Mouse (Mus musculus): ENCODE results near the gene Krt31. TPM values are rescaled to one million over a fixed set of nuclear protein-coding genes. Genes with fewer than 3 reads are reported as not detected.

Krt31 gene
- polyA plus RNA-seq (2021; fragmentation: Nextera tagmentation) = 0.16 TPM in 1 of 2 replicates, not detected in the other
- long read RNA-seq, experiment 1 = 0 reads
- long read RNA-seq, experiment 2 = 0 reads

GRCm38 (mm10) chr11:100050451-100050850 lies at the start of gene Krt31:
Krt31 (minus strand) TSS chr11:100050551.

GRCm38 (mm10) chr11:100096141-100096540 lies 45.8 kb upstream of the Krt31 start, which contains the start of gene Krt35:
Krt35 (minus strand) TSS chr11:100096241.

GRCm38 (mm10) chr11:100087861-100088260 lies 37.5 kb upstream of the Krt31 start, which contains the start of gene Krt32:
Krt32 (minus strand) TSS chr11:100088226.

GRCm38 (mm10) chr11:100041454-100041853 lies 8.9 kb downstream of the Krt31 start, which contains the start of gene Krt34:
Krt34 (minus strand) TSS chr11:100041554.

GRCm38 (mm10) chr11:100029768-100030167 lies 20.6 kb downstream of the Krt31 start, which contains the start of gene Krt33b:
Krt33b (minus strand) TSS chr11:100029868.

GRCm38 (mm10) chr11:100016112-100016511 lies 34.2 kb downstream of the Krt31 start, which contains the start of gene Krt33a:
Krt33a (minus strand) TSS chr11:100016212.

Other genes starting within 250 kb of the Krt31 start
- not detected in 2 replicates for gene Gm11554, start 246.1 kb downstream of the Krt31 start, polyA plus RNA-seq (2021; fragmentation: Nextera tagmentation)
- not detected in 2 replicates for gene Krtap4-13, start 240.7 kb downstream of the Krt31 start, polyA plus RNA-seq (2021; fragmentation: Nextera tagmentation)
- not detected in 2 replicates for gene Gm11564, start 234.9 kb downstream of the Krt31 start, polyA plus RNA-seq (2021; fragmentation: Nextera tagmentation)
- not detected in 2 replicates for gene 2300003K06Rik, start 212.5 kb downstream of the Krt31 start, polyA plus RNA-seq (2021; fragmentation: Nextera tagmentation)
- gene Krtap4-16, start 198.9 kb downstream of the Krt31 start, polyA plus RNA-seq (2021; fragmentation: Nextera tagmentation) = not detected in 2 replicates
- gene Gm11568, start 192.6 kb downstream of the Krt31 start, polyA plus RNA-seq (2021; fragmentation: Nextera tagmentation) = not detected in 2 replicates
- not detected in 2 replicates for gene Gm11559, start 186.1 kb downstream of the Krt31 start, polyA plus RNA-seq (2021; fragmentation: Nextera tagmentation)
- not detected in 2 replicates for gene Krtap9-1, start 177.2 kb downstream of the Krt31 start, polyA plus RNA-seq (2021; fragmentation: Nextera tagmentation)
- gene Gm11567, start 171.4 kb downstream of the Krt31 start, polyA plus RNA-seq (2021; fragmentation: Nextera tagmentation) = not detected in 2 replicates
- not detected in 2 replicates for gene Krtap31-1, start 142.6 kb downstream of the Krt31 start, polyA plus RNA-seq (2021; fragmentation: Nextera tagmentation)
- not detected in 2 replicates for gene Gm11565, start 135.8 kb downstream of the Krt31 start, polyA plus RNA-seq (2021; fragmentation: Nextera tagmentation)
- not detected in 2 replicates for gene Krtap31-2, start 114.3 kb downstream of the Krt31 start, polyA plus RNA-seq (2021; fragmentation: Nextera tagmentation)
- gene Krtap9-5, start 102.1 kb downstream of the Krt31 start, polyA plus RNA-seq (2021; fragmentation: Nextera tagmentation) = not detected in 2 replicates
- gene Krtap29-1, start 71.5 kb downstream of the Krt31 start, polyA plus RNA-seq (2021; fragmentation: Nextera tagmentation) = not detected in 2 replicates
- gene Krtap16-1, start 64.0 kb downstream of the Krt31 start, polyA plus RNA-seq (2021; fragmentation: Nextera tagmentation) = not detected in 2 replicates
- gene Krtap17-1, start 56.6 kb downstream of the Krt31 start, polyA plus RNA-seq (2021; fragmentation: Nextera tagmentation) = not detected in 2 replicates
- gene Krt33a, start 34.3 kb downstream of the Krt31 start, polyA plus RNA-seq (2021; fragmentation: Nextera tagmentation) = not detected in 2 replicates
- not detected in 2 replicates for gene Krt33b, start 20.7 kb downstream of the Krt31 start, polyA plus RNA-seq (2021; fragmentation: Nextera tagmentation)
- gene Krt34, start 9.0 kb downstream of the Krt31 start, polyA plus RNA-seq (2021; fragmentation: Nextera tagmentation) = not detected in 2 replicates
- gene Krt32, start 37.7 kb upstream of the Krt31 start, polyA plus RNA-seq (2021; fragmentation: Nextera tagmentation) = not detected in 2 replicates
- gene Krt35, start 45.7 kb upstream of the Krt31 start, polyA plus RNA-seq (2021; fragmentation: Nextera tagmentation) = not detected in 2 replicates
- not detected in 2 replicates for gene Krt36, start 55.1 kb upstream of the Krt31 start, polyA plus RNA-seq (2021; fragmentation: Nextera tagmentation)
- gene Krt13, start 71.0 kb upstream of the Krt31 start, polyA plus RNA-seq (2021; fragmentation: Nextera tagmentation) = not detected in 2 replicates
- gene Krt15, start 85.4 kb upstream of the Krt31 start, polyA plus RNA-seq (2021; fragmentation: Nextera tagmentation) = 0.11 and 0.40 TPM in 2 replicates
- not detected in 2 replicates for gene Krt19, start 98.1 kb upstream of the Krt31 start, polyA plus RNA-seq (2021; fragmentation: Nextera tagmentation)
- 0.22 and 0.24 TPM in 2 replicates for gene Krt9, start 142.7 kb upstream of the Krt31 start, polyA plus RNA-seq (2021; fragmentation: Nextera tagmentation)
- not detected in 2 replicates for gene Krt14, start 157.0 kb upstream of the Krt31 start, polyA plus RNA-seq (2021; fragmentation: Nextera tagmentation)
- gene Krt16, start 198.4 kb upstream of the Krt31 start, polyA plus RNA-seq (2021; fragmentation: Nextera tagmentation) = not detected in 2 replicates
- 0.29 and 0.43 TPM in 2 replicates for gene Krt17, start 210.5 kb upstream of the Krt31 start, polyA plus RNA-seq (2021; fragmentation: Nextera tagmentation)
- gene Krt42, start 219.3 kb upstream of the Krt31 start, polyA plus RNA-seq (2021; fragmentation: Nextera tagmentation) = not detected in 2 replicates

All from left cerebral cortex, adult 6 months (tissue).